Mouse (Mus musculus) embryonic facial prominence, embryonic 12.5 days (tissue): Measurements from ENCODE around the gene Hs3st1. TPM values are rescaled to one million over a fixed set of nuclear protein-coding genes. Genes with fewer than 3 reads are reported as not detected.

ENCODE experiments used
- ATAC-seq: fragments of 200-750 bp; cut with Nextera tagmentation; 2 replicates; pipeline ENCODE4 v1.8.0; 2017; ENCODE audit not compliant: insufficient number of reproducible peaks, insufficient read depth, low FRiP score, low TSS enrichment
- H3K27ac ChIP-seq: fragments of 300-500 bp; sonication (generic); 2 replicates; pipeline ENCODE4 v1.5.1; 2016; ENCODE audit warnings: mild to moderate bottlenecking
- H3K27me3 ChIP-seq: fragments of 300-500 bp; sonication (generic); 2 replicates; pipeline ENCODE4 v1.6.1; 2016; ENCODE audit warnings: mild to moderate bottlenecking, moderate library complexity
- H3K36me3 ChIP-seq: fragments of 300-500 bp; sonication (generic); 2 replicates; pipeline ENCODE4 v1.6.1; 2016; ENCODE audit warnings: mild to moderate bottlenecking
- H3K4me1 ChIP-seq: fragments of 300-500 bp; sonication (generic); 2 replicates; pipeline ENCODE4 v1.6.1; 2016
- H3K4me2 ChIP-seq: fragments of 300-500 bp; sonication (generic); replicated peaks from 2 replicates; pipeline ENCODE4 v1.6.1; 2016; ENCODE audit warnings: mild to moderate bottlenecking, moderate library complexity
- H3K4me3 ChIP-seq: fragments of 300-500 bp; sonication (generic); 2 replicates; pipeline ENCODE4 v1.5.1; 2016; ENCODE audit warnings: mild to moderate bottlenecking
- H3K9ac ChIP-seq: fragments of 300-500 bp; sonication (generic); 2 replicates; pipeline ENCODE4 v1.6.1; 2016; ENCODE audit warnings: mild to moderate bottlenecking, moderate library complexity
- H3K9me3 ChIP-seq: fragments of 300-500 bp; sonication (generic); 2 replicates; pipeline ENCODE4 v1.6.1; 2016; ENCODE audit warnings: mild to moderate bottlenecking, moderate library complexity
- WGBS: fragments of 180-500 bp; shearing (Covaris S2); methylation state at CpG from one replicate; pipeline ENCODE4 v1.1.7; 2016; 5-methylcytosine and 5-hydroxymethylcytosine counted together
- polyA plus RNA-seq: library from polyadenylated mRNA; unstranded; fragments of >200 nt; fragmentation: Nextera tagmentation; extraction: Ambion mirVana; gene quantifications from 2 replicates; pipeline ENCODE4 v1.2.1, GENCODE M21; 2016

Hs3st1 gene
- polyA plus RNA-seq, 1 experiment from 2014 or later, result 13.3 TPM

DNA sequence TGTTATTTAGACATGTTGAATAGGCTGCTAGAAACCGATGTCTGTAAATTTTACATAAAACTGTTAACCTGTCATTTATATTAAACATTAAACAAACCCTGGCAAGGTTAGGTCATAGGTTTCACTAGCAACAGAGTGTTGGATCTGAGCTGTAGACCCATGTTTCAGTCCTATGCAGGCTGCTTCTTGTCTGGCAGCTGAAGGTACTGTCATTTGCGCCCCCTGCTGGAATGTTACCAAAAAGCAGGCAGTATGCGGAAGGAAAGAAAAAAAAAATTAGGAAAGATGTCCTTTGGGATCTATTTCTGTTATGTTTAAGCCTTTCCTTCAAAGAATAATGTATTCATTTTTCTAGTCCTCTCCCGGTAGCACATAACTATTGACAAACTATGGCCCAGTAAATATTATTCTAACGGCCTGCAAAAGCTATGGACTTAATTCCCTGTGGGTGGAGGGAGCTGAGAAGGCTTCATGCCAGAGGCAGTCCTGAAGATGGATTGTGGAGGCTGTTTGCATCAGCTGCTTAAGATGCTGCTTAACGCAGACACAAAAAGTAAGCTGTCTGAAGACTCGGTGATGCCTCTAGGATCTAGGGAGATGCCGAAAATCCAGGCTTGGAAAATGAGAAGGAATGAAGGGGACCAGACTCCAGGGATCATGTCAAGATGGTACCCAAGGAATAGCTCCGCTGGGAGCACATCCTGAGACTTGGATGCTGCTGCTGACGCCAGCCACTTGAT, 115.7 kb downstream of the Hs3st1 start:
- no peaks in the 10 kb centered on the region for H3K9me3 ChIP-seq
- H3K36me3 ChIP-seq, result no peaks in the 10 kb centered on the region
- H3K4me2 ChIP-seq, result no peak overlapping the region
- 46% methylated on average over 10 of the region's 10 CpGs for WGBS
- H3K4me1 ChIP-seq, result 0 out of 2 replicates have a peak, but pooled peaks cover 3% of the 10 kb centered on the region
- H3K9ac ChIP-seq, result no peak overlapping the region
- H3K27ac ChIP-seq, result no peak overlapping the region
- ATAC-seq, result no peak
- H3K27me3 ChIP-seq, result peaks cover 10% of the 10 kb centered on the region; the same call in 1 of the 2 replicates
- H3K4me3 ChIP-seq, result no peak overlapping the region

DNA sequence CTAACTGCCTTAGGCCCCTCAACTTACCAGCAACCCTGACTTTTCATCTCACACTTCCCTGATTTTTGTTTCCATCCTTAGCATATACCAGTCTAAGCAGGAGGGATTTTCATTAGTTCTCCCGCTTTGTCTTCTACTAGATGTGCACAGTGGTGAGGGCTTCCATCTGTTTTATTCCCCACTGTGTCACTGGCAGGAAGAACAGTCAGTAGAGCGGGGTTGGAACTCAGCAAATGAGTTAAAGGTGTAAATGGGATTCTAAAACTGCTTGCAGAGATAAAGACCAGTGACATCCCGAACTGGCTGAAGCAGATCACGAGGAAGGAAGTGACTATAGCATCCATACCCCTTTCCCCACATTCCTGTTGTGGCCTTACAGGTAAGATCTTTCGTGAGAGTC, 116.3 kb downstream of the Hs3st1 start:
- ATAC-seq, result no peak
- WGBS, result 81% methylated on average over 5 of the region's 5 CpGs
- H3K27ac ChIP-seq, result no peak overlapping the region

DNA sequence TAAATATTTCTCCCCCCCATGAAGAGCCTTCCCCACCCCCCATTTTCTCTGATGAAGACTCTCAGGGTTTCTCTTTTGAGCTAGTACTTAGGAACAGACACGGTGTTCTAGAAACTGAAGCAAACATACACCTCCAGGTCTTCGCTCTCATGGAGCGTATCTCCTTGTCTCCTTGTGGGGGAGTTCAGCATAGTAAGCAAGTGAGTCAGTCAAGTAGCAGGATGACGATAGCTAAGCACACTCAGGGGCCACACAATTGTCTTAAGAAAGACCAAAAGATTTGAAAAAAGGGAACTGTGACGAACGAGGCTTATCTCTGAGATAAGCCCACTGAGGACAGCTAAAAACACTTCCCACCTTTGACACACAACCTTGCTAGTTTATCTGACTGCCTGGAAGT, 117.4 kb downstream of the Hs3st1 start:
- H3K4me2 ChIP-seq, result no peak overlapping the region
- no peaks in the 10 kb centered on the region for H3K9me3 ChIP-seq
- no peak overlapping the region for H3K4me3 ChIP-seq
- no peak for ATAC-seq
- H3K36me3 ChIP-seq, result no peaks in the 10 kb centered on the region
- WGBS, result 81% methylated on average over 6 of the region's 6 CpGs
- no peak overlapping the region for H3K27ac ChIP-seq
- no peaks in the 10 kb centered on the region for H3K4me1 ChIP-seq
- H3K9ac ChIP-seq, result no peak overlapping the region
- peaks cover 5% of the 10 kb centered on the region; the same call in 1 of the 2 replicates for H3K27me3 ChIP-seq

More for the DNA sequence above, 116.3 kb downstream of the Hs3st1 start:
- H3K27me3 ChIP-seq, result peaks cover 7% of the 10 kb centered on the region; the same call in 1 of the 2 replicates
- no peak overlapping the region for H3K9ac ChIP-seq
- H3K4me1 ChIP-seq, result 0 out of 2 replicates have a peak, but pooled peaks cover 3% of the 10 kb centered on the region
- no peak overlapping the region for H3K4me3 ChIP-seq
- no peak overlapping the region for H3K4me2 ChIP-seq
- no peaks in the 10 kb centered on the region for H3K9me3 ChIP-seq
- no peaks in the 10 kb centered on the region for H3K36me3 ChIP-seq

DNA sequence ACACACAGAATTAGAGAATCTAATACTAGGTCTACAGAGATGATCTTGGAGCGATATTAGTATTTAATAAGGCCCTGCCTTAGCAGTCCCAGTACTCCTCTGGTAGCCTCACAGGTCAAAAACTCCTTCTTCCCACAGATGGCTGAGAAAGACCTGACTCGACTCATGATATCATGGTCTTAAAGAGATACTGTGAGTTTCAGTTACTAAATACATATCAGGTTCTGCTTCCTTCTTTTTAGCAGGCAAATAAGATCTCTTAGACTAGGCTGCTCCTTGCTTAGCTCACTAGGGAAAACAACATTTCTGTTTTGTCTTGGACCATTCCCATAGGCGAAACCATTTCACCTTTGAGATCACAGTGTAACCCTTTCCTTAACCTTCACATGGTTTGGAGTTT, 119.2 kb downstream of the Hs3st1 start:
- no peak overlapping the region for H3K4me3 ChIP-seq
- ATAC-seq, result no peak
- 72% methylated on average over 3 of the region's 3 CpGs for WGBS

DNA sequence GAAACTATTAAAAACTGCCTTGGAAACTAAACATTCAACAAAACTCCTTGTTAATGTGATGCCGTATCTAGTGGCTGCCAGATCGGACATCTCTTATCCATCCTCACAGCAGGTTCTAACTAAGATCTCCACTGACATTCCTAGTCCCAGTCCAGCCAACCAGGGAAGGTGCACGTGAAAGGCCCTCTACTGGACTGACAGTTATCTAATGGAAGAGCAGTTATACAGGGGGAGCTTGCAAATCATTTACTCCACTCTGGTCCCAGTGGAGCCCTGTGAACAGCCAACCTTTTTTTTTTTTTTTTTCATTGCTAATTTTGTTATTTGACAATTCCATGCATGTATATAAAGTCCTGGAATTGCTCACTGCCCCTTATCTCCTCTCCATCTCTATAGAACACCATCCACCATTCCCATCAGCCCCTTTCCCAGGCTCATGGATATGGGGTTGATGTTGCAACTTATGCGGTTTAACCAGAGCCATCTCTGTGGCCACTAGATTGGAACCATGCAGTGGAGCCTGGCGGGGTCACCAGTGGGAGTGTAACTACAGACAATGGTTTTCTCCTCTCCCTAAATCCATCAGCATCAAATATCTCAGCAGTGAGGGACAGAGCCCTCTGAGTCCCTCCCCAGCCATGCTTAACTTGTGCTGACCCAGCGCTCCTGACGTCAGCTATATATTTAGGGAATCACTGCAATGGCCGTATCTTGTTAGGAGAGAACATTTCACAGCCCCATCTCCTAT, 120.8 kb downstream of the Hs3st1 start:
- no peak overlapping the region for H3K27ac ChIP-seq
- H3K27me3 ChIP-seq, result no peaks in the 10 kb centered on the region
- H3K9ac ChIP-seq, result no peak overlapping the region
- H3K9me3 ChIP-seq, result no peaks in the 10 kb centered on the region
- ATAC-seq, result no peak
- H3K4me3 ChIP-seq, result no peak overlapping the region
- H3K4me2 ChIP-seq, result no peak overlapping the region
- no peaks in the 10 kb centered on the region for H3K36me3 ChIP-seq
- no peaks in the 10 kb centered on the region for H3K4me1 ChIP-seq
- WGBS, result 87% methylated on average over 8 of the region's 8 CpGs

More for the DNA sequence above, 119.2 kb downstream of the Hs3st1 start:
- Histone ChIP-seq H3K27ac (no peak overlapping the region), H3K9me3 (no peaks in the 10 kb centered on the region), H3K27me3 (no peaks in the 10 kb centered on the region), H3K4me1 (no peaks in the 10 kb centered on the region), H3K4me2 (no peak overlapping the region), H3K36me3 (no peaks in the 10 kb centered on the region), H3K9ac (no peak overlapping the region)

DNA sequence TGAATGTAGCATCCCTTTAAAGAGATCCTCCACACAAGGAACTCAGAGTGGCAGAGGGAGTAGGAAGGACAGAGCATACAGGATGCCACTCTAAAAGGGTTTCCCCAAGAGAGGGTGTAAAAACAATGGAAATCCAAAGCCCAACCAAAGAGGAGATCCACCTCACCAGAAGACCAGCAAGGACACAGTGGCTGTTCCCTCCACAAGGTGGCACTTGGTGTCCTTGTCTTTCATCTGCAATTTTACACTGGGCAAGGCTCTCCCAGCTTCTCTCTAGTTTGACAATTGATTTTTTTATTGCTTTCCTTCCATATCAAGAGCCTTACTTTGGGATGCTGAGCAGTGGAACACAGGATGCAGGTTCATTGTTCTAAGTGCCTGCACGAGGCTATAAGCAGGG, 122.1 kb downstream of the Hs3st1 start:
- no peaks in the 10 kb centered on the region for H3K4me1 ChIP-seq
- H3K9me3 ChIP-seq, result no peaks in the 10 kb centered on the region
- no peak overlapping the region for H3K27ac ChIP-seq
- no peak overlapping the region for H3K9ac ChIP-seq
- H3K27me3 ChIP-seq, result no peaks in the 10 kb centered on the region
- 63% methylated on average over 1 of the region's 1 CpGs for WGBS
- H3K36me3 ChIP-seq, result no peaks in the 10 kb centered on the region
- H3K4me2 ChIP-seq, result no peak overlapping the region
- no peak for ATAC-seq
- no peak overlapping the region for H3K4me3 ChIP-seq

DNA sequence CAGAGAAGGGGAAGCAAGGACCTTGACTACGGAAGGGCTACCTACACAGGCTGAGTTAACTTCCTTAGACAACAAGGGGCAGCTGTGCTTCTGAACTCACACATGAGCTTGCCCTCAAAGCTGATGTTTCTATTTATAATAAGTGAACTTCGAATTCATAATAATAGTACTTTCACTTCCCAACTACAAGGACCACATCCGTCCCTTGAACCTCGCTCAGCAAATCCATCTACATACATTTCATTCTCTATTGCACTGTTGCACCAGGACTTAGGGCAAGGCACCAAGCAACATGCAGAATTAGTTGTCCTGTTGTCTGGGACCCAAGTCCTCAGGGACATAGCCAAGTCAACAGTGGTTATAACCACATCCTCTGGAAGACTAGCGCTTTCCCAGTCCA, 124.4 kb downstream of the Hs3st1 start:
- Histone ChIP-seq H3K27me3 (no peaks in the 10 kb centered on the region), H3K9ac (no peak overlapping the region), H3K27ac (no peak overlapping the region), H3K4me2 (no peak overlapping the region), H3K36me3 (no peaks in the 10 kb centered on the region), H3K4me3 (no peak overlapping the region), H3K9me3 (no peaks in the 10 kb centered on the region), H3K4me1 (no peaks in the 10 kb centered on the region)
- no peak for ATAC-seq
- WGBS, result 87% methylated on average over 5 of the region's 5 CpGs

DNA sequence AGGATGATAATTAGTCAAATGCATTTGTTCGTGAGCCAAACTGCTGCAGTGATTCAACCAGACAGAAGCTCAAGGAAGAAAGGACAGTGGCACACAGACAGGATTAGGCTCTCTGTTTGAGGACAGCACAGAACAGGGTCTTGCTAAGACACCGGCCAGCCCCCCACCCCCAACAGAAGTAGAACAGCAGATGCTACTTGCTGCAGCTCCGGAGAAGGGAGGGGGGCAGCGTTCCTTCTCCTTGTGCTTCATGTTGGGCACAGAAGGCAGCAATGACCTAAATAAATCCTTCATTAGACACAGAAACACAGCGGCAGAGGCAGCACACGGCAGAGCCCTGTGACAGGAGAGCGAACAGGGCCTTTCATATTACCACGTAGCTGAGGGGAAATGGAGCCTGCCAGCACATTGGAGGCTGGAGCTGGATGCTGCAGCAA, 130.2 kb downstream of the Hs3st1 start:
- no peak overlapping the region for H3K9ac ChIP-seq
- no peaks in the 10 kb centered on the region for H3K9me3 ChIP-seq
- peaks cover 12% of the 10 kb centered on the region; the same call in 1 of the 2 replicates for H3K4me1 ChIP-seq
- no peak for ATAC-seq
- H3K27me3 ChIP-seq, result no peaks in the 10 kb centered on the region
- no peak overlapping the region for H3K27ac ChIP-seq
- no peak overlapping the region for H3K4me3 ChIP-seq
- 63% methylated on average over 8 of the region's 8 CpGs for WGBS
- H3K4me2 ChIP-seq, result no peak overlapping the region
- H3K36me3 ChIP-seq, result no peaks in the 10 kb centered on the region

DNA sequence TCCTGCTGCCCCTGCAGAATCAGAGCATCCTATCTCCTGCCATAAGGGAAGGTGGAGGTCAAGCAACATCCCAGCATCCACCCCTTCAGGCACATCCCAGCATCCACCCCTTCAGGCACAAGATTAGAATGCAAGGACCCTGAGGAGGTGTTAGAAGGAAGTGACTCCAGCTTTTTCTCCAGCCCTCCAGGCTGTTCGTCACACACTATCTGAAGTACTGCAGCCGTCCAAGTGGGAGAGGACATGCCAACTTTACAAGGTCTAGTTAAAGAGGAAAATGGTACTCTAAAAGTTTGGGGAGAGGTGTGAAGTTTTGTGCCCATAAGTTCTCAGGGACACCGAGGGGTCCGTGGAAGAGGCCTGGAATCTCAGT, 131.1 kb downstream of the Hs3st1 start:
- 74% methylated on average over 4 of the region's 4 CpGs for WGBS
- H3K27me3 ChIP-seq, result no peaks in the 10 kb centered on the region
- no peak overlapping the region for H3K4me3 ChIP-seq
- H3K4me2 ChIP-seq, result no peak overlapping the region
- ATAC-seq, result no peak
- no peaks in the 10 kb centered on the region for H3K9me3 ChIP-seq
- H3K36me3 ChIP-seq, result no peaks in the 10 kb centered on the region
- 0 out of 2 replicates have a peak overlapping the region, but pooled peaks have one; percentile 3 for H3K27ac ChIP-seq
- H3K4me1 ChIP-seq, result peaks cover 12% of the 10 kb centered on the region; the same call in 1 of the 2 replicates
- no peak overlapping the region for H3K9ac ChIP-seq

DNA sequence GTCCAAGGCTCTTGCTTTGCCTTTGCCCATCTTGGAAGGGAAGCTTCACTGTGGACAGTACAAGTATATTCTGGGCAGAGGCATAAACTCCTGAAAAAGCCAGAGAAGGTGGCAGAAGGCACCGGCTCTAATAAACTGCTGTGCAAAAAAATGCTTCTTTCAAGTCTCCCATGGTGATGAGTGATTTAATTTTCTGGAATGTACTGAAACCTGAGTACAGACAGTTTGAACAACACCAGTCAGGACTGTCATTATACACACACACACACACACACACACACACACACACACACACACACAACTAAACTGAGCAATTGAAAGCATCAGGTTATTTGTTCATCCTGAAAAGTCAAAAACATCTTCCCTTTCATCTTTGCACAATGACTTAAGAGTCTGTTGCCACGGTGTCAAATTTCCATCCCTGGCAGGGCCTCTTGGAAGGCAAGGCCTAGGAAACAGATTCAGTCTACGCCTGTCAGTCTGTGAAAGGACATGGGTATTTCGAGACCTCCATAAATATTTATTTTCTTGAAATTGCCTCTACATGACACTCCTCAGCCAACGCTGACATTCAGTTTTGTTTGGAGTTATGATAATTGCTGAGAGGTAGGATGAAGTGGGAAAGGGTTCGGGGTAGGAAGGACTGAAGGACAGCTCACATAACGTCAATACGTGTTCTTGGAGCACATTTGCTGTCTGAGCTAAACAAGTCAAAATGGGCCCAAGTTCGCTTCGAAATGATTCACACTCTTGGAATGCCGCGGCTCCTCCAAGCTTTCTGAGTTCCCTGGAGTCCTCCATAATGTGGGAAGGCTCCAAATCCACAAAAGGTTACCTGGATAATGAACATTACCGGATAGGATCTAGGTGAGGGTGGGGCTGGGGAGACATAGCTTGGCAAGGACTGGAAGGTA, 131.7 kb downstream of the Hs3st1 start:
- WGBS, result 58% methylated on average over 13 of the region's 13 CpGs
- Histone ChIP-seq H3K4me1 (peaks cover 12% of the 10 kb centered on the region; the same call in 1 of the 2 replicates), H3K4me3 (no peak overlapping the region), H3K27me3 (no peaks in the 10 kb centered on the region), H3K9me3 (no peaks in the 10 kb centered on the region), H3K27ac (no peak overlapping the region), H3K9ac (no peak overlapping the region), H3K36me3 (no peaks in the 10 kb centered on the region), H3K4me2 (no peak overlapping the region)
- no peak for ATAC-seq

DNA sequence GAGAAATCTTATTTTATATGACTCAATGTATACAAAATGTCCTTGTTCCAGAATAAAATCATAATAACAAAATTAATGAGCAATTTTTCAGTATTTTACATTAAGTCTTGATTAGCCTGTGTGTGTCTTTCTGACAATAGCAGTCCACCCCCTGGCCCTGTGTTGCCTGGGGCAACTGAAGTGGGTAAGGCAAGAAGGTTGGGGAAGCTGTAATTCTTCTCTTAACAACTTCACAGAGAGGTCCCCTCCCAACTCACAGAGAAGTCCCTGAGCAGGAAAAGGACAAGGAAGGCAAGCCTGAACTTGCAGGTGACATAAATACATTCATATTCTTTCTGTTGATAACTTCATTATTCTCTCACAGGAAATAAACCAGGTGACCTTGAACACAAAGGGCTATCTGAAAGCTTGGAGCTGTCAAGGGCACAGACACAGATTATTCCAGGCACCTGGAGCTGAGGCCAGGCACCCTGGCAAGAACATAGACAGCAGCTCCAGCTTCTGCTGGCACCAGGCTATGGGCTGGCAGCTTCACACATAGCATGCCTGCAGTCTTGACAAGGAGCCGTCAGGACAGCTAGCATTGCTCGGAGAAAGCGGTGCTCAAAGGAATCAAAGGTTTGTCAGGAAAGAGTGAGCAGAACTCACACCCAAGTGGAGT, 134.9 kb downstream of the Hs3st1 start:
- Histone ChIP-seq H3K9ac (no peak overlapping the region), H3K4me2 (no peak overlapping the region), H3K4me1 (peaks cover 12% of the 10 kb centered on the region; the same call in 1 of the 2 replicates), H3K9me3 (no peaks in the 10 kb centered on the region), H3K36me3 (no peaks in the 10 kb centered on the region), H3K4me3 (no peak overlapping the region), H3K27ac (no peak overlapping the region), H3K27me3 (no peaks in the 10 kb centered on the region)
- ATAC-seq, result no peak
- WGBS, result 81% methylated on average over 3 of the region's 3 CpGs
